Mouse (Mus musculus): ENCODE data around the gene Tprn. TPM values are rescaled to one million over a fixed set of nuclear protein-coding genes. Genes with fewer than 3 reads are reported as not detected.

Tprn gene
- polyA plus RNA-seq, 1 experiment = 24.4 TPM

GRCm38 (mm10) chr2:25288734-25289345, 26.4 kb downstream of the Tprn start:
- Histone ChIP-seq H3K36me3 (ENCODE audit: control insufficient read depth, insufficient read depth, low read length) (peaks cover 18% of the 10 kb centered on the region), H3K4me3 (ENCODE audit: control insufficient read depth, insufficient read depth, low read length) (no peak overlapping the region), H3K27me3 (ENCODE audit: control insufficient read depth, insufficient read depth, low read length) (peaks cover 17% of the 10 kb centered on the region), H3K4me1 (replicated peaks; ENCODE audit: control insufficient read depth, insufficient read depth, low read length) (no peaks in the 10 kb centered on the region), H3K27ac (ENCODE audit: control insufficient read depth, insufficient read depth, low read length) (no peak overlapping the region)
- DNase-seq = no peak
- WGBS = 87% methylated on average over 7 of the region's 7 CpGs
- TF ChIP-seq POLR2A (IDR thresholded peaks at IDR 0.05; ENCODE audit: control insufficient read depth, extremely low read depth, insufficient read depth, low read length, poor library complexity) = no peak
- TF ChIP-seq CTCF (IDR thresholded peaks at IDR 0.05; ENCODE audit: borderline replicate concordance, control insufficient read depth, extremely low read depth, insufficient read depth, low read length, poor library complexity) = no peak

- DNase-seq = no peak
- no peak within 1 kb of the TSS for H3K27ac ChIP-seq (ENCODE audit: control insufficient read depth, insufficient read depth, low read length)
- peaks cover 17% of the 10 kb centered on the region for H3K27me3 ChIP-seq (ENCODE audit: control insufficient read depth, insufficient read depth, low read length)
- H3K4me3 ChIP-seq (ENCODE audit: control insufficient read depth, insufficient read depth, low read length) = no peak within 1 kb of the TSS
- no peak for TF ChIP-seq CTCF (IDR thresholded peaks at IDR 0.05; ENCODE audit: borderline replicate concordance, control insufficient read depth, extremely low read depth, insufficient read depth, low read length, poor library complexity)
- no peak for TF ChIP-seq POLR2A (IDR thresholded peaks at IDR 0.05; ENCODE audit: control insufficient read depth, extremely low read depth, insufficient read depth, low read length, poor library complexity)
- H3K36me3 ChIP-seq (ENCODE audit: control insufficient read depth, insufficient read depth, low read length) = peaks cover 10% of the 10 kb centered on the region
- no peaks in the 10 kb centered on the region for H3K4me1 ChIP-seq (replicated peaks; ENCODE audit: control insufficient read depth, insufficient read depth, low read length)
- 8% methylated on average over 11 of the region's 11 CpGs for WGBS
These were observed 27.2 kb downstream of the Tprn start, which contains the start of gene Lrrc26 for GRCm38 (mm10) chr2:25289651-25290050. Lrrc26 (plus strand) TSS chr2:25289915.

GRCm38 (mm10) chr2:25290101-25290815, 27.8 kb downstream of the Tprn start:
- no peak for DNase-seq
- peaks cover 17% of the 10 kb centered on the region for H3K27me3 ChIP-seq (ENCODE audit: control insufficient read depth, insufficient read depth, low read length)

GRCm38 (mm10) chr2:25290816-25291130, 28.4 kb downstream of the Tprn start:
- Histone ChIP-seq H3K27me3 (ENCODE audit: control insufficient read depth, insufficient read depth, low read length) (peaks cover 17% of the 10 kb centered on the region), H3K36me3 (ENCODE audit: control insufficient read depth, insufficient read depth, low read length) (no peaks in the 10 kb centered on the region), H3K4me3 (ENCODE audit: control insufficient read depth, insufficient read depth, low read length) (no peak overlapping the region), H3K4me1 (replicated peaks; ENCODE audit: control insufficient read depth, insufficient read depth, low read length) (no peaks in the 10 kb centered on the region), H3K27ac (ENCODE audit: control insufficient read depth, insufficient read depth, low read length) (no peak overlapping the region)
- TF ChIP-seq POLR2A (IDR thresholded peaks at IDR 0.05; ENCODE audit: control insufficient read depth, extremely low read depth, insufficient read depth, low read length, poor library complexity) (no peak), CTCF (IDR thresholded peaks at IDR 0.05; ENCODE audit: borderline replicate concordance, control insufficient read depth, extremely low read depth, insufficient read depth, low read length, poor library complexity) (no peak)
- DNase-seq = no peak
- WGBS = 5% methylated on average over 18 of the region's 18 CpGs

More at GRCm38 (mm10) chr2:25290101-25290815, 27.8 kb downstream of the Tprn start:
- TF ChIP-seq CTCF (IDR thresholded peaks at IDR 0.05; ENCODE audit: borderline replicate concordance, control insufficient read depth, extremely low read depth, insufficient read depth, low read length, poor library complexity) = no peak
- no peak for TF ChIP-seq POLR2A (IDR thresholded peaks at IDR 0.05; ENCODE audit: control insufficient read depth, extremely low read depth, insufficient read depth, low read length, poor library complexity)
- Histone ChIP-seq H3K36me3 (ENCODE audit: control insufficient read depth, insufficient read depth, low read length) (peaks cover 4% of the 10 kb centered on the region; the same call in 1 of the 2 replicates), H3K27ac (ENCODE audit: control insufficient read depth, insufficient read depth, low read length) (no peak overlapping the region), H3K4me1 (replicated peaks; ENCODE audit: control insufficient read depth, insufficient read depth, low read length) (no peaks in the 10 kb centered on the region), H3K4me3 (ENCODE audit: control insufficient read depth, insufficient read depth, low read length) (no peak overlapping the region)
- WGBS = 7% methylated on average over 54 of the region's 54 CpGs

GRCm38 (mm10) chr2:25291184-25292053, 29.0 kb downstream of the Tprn start:
- 20% methylated on average over 32 of the region's 32 CpGs for WGBS
- no peak for DNase-seq
- H3K27ac ChIP-seq (ENCODE audit: control insufficient read depth, insufficient read depth, low read length) = no peak overlapping the region
- no peak for TF ChIP-seq CTCF (IDR thresholded peaks at IDR 0.05; ENCODE audit: borderline replicate concordance, control insufficient read depth, extremely low read depth, insufficient read depth, low read length, poor library complexity)
- TF ChIP-seq POLR2A (IDR thresholded peaks at IDR 0.05; ENCODE audit: control insufficient read depth, extremely low read depth, insufficient read depth, low read length, poor library complexity) = no peak
- peaks cover 17% of the 10 kb centered on the region for H3K27me3 ChIP-seq (ENCODE audit: control insufficient read depth, insufficient read depth, low read length)
- H3K4me3 ChIP-seq (ENCODE audit: control insufficient read depth, insufficient read depth, low read length) = no peak overlapping the region
- no peaks in the 10 kb centered on the region for H3K4me1 ChIP-seq (replicated peaks; ENCODE audit: control insufficient read depth, insufficient read depth, low read length)
- H3K36me3 ChIP-seq (ENCODE audit: control insufficient read depth, insufficient read depth, low read length) = no peaks in the 10 kb centered on the region

- H3K27ac ChIP-seq (ENCODE audit: control insufficient read depth, insufficient read depth, low read length) = no peak overlapping the region
- no peak for TF ChIP-seq POLR2A (IDR thresholded peaks at IDR 0.05; ENCODE audit: control insufficient read depth, extremely low read depth, insufficient read depth, low read length, poor library complexity)
- TF ChIP-seq CTCF (IDR thresholded peaks at IDR 0.05; ENCODE audit: borderline replicate concordance, control insufficient read depth, extremely low read depth, insufficient read depth, low read length, poor library complexity) = no peak
- no peaks in the 10 kb centered on the region for H3K36me3 ChIP-seq (ENCODE audit: control insufficient read depth, insufficient read depth, low read length)
- H3K27me3 ChIP-seq (ENCODE audit: control insufficient read depth, insufficient read depth, low read length) = peaks cover 17% of the 10 kb centered on the region
- no peaks in the 10 kb centered on the region for H3K4me1 ChIP-seq (replicated peaks; ENCODE audit: control insufficient read depth, insufficient read depth, low read length)
- 11% methylated on average over 43 of the region's 43 CpGs for WGBS
- DNase-seq = no peak
- no peak overlapping the region for H3K4me3 ChIP-seq (ENCODE audit: control insufficient read depth, insufficient read depth, low read length)
These were observed 29.7 kb downstream of the Tprn start for GRCm38 (mm10) chr2:25292054-25292544.
